In the genomic region with DNA sequence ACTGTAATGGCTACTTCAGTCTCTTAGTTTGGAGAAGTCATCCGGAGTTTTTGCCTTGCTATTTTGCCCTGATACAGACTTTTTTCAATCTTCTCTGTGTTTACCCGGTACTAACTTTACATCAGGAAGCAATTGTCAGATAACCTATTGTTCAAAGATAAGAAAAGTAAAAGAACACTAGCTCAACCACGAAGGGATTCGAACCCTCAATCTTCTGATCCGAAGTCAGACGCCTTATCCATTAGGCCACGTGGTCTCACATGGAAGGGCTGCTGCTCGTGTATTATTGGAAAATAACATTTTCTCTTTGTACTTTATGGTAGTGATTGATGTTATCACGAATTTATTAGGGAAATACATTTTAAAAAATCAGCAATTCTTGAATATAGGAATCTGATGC, we compare ENCODE assay signal across 9 mouse cellular contexts. TPM values are rescaled to one million over a fixed set of nuclear protein-coding genes. Genes with fewer than 3 reads are reported as not detected.
A peak's percentile ranks its signal among the peaks of the same experiment; 100 is the strongest.
DNase-seq lines count a peak whose midpoint lies in the region; ATAC-seq and TF ChIP-seq lines count a peak whose summit lies in the region.
"Had no signal": no experiment of that assay in that cellular context is flagged by ENCODE, and none has a peak within 500 bp of the region (broad histone marks: within the 10 kb centered on the region; RNA-seq: fewer than 3 reads in every experiment).

No protein-coding gene starts in this region.

- DNase-seq in layer of hippocampus, adult 11-12 months (ENCODE audit: low spot score) = peak; percentile 60
- no peak for DNase-seq in layer of hippocampus, adult 9-11 months
- peak; percentile 59 for DNase-seq in T-cell, adult 2 months (ENCODE audit: low spot score)
- DNase-seq in forebrain, embryonic 11.5 days (ENCODE audit: low spot score) = peak; percentile 72
- DNase-seq in induced T-regulatory cell, adult 2 months (ENCODE audit: low read depth) = peak; percentile 73
- DNase-seq in limb, embryonic 14.5 days (ENCODE audit: low spot score) = peak; percentile 82

- H3K9me3 ChIP-seq in forebrain, embryonic 11.5 days (ENCODE audit: control insufficient read depth, low read length) = no peaks in the 10 kb centered on the region
- H3K9me3 ChIP-seq in limb, embryonic 14.5 days (ENCODE audit: control insufficient read depth, low read length) = no peaks in the 10 kb centered on the region
- H3K9me3 ChIP-seq in neural tube, embryonic 13.5 days = no peaks in the 10 kb centered on the region

- no peak overlapping the region for H3K9ac ChIP-seq in forebrain, embryonic 11.5 days (ENCODE audit: low read length)
- H3K9ac ChIP-seq in limb, embryonic 14.5 days (ENCODE audit: low read depth, low read length, severe bottlenecking) = no peak overlapping the region
- H3K9ac ChIP-seq in neural tube, embryonic 13.5 days = no peak overlapping the region

- H3K27me3 ChIP-seq in forebrain, embryonic 11.5 days (ENCODE audit: control insufficient read depth, insufficient read depth, low read length) = no peaks in the 10 kb centered on the region
- no peaks in the 10 kb centered on the region for H3K27me3 ChIP-seq in limb, embryonic 14.5 days (ENCODE audit: control insufficient read depth, insufficient read depth, low read length)
- H3K27me3 ChIP-seq in neural tube, embryonic 13.5 days = peaks cover 8% of the 10 kb centered on the region

- H3K4me3 ChIP-seq in forebrain, embryonic 11.5 days (ENCODE audit: low read depth, low read length) = peak overlapping the region; percentile 5; the same call in 1 of the 2 replicates
- 0 out of 2 replicates have a peak overlapping the region, but pooled peaks have one; percentile 7 for H3K4me3 ChIP-seq in limb, embryonic 14.5 days (replicated peaks; ENCODE audit: low read length)
- H3K4me3 ChIP-seq in neural tube, embryonic 13.5 days = no peak overlapping the region

- TF ChIP-seq POLR2A in limb, embryonic 14.5 days (IDR thresholded peaks at IDR 0.05; ENCODE audit: borderline replicate concordance, extremely low read depth, insufficient read depth, insufficient read length) = no peak

- no peaks in the 10 kb centered on the region for H3K36me3 ChIP-seq in forebrain, embryonic 11.5 days (ENCODE audit: control insufficient read depth, insufficient read depth, low read length)
- no peaks in the 10 kb centered on the region for H3K36me3 ChIP-seq in limb, embryonic 14.5 days (ENCODE audit: control insufficient read depth, insufficient read depth, low read length)
- H3K36me3 ChIP-seq in neural tube, embryonic 13.5 days = no peaks in the 10 kb centered on the region

- H3K4me2 ChIP-seq in forebrain, embryonic 11.5 days (ENCODE audit: low read depth, low read length, severe bottlenecking) = peak overlapping the region; percentile 6; the same call in 1 of the 2 replicates
- H3K4me2 ChIP-seq in limb, embryonic 14.5 days (replicated peaks; ENCODE audit: low read depth, low read length, severe bottlenecking) = peak overlapping the region; percentile 8; the same call in 1 of the 2 replicates
- H3K4me2 ChIP-seq in neural tube, embryonic 13.5 days = peak overlapping the region; percentile 26

- ATAC-seq in forebrain, embryonic 11.5 days (replicated peaks; ENCODE audit: low FRiP score) = no peak; the same call in 1 of the 2 replicates
- ATAC-seq in limb, embryonic 14.5 days (ENCODE audit: low FRiP score, low read depth) = no peak
- no peak for ATAC-seq in neural tube, embryonic 13.5 days (ENCODE audit: low read depth)
- no peak for ATAC-seq in monocyte, adult 5-6 weeks (replicated peaks; ENCODE audit: insufficient number of reproducible peaks, low FRiP score, low TSS enrichment, poor library complexity, severe bottlenecking)

- under 1% methylated on average over 9 of the region's 9 CpGs for WGBS in forebrain, embryonic 11.5 days
- WGBS in limb, embryonic 14.5 days = 2% methylated on average over 9 of the region's 9 CpGs
- 2% methylated on average over 9 of the region's 9 CpGs for WGBS in neural tube, embryonic 13.5 days

- no peak overlapping the region for H3K27ac ChIP-seq in forebrain, embryonic 11.5 days (ENCODE audit: low read depth, low read length)
- H3K27ac ChIP-seq in limb, embryonic 14.5 days (replicated peaks; ENCODE audit: low read depth, low read length) = no peak overlapping the region
- H3K27ac ChIP-seq in neural tube, embryonic 13.5 days (replicated peaks) = no peak overlapping the region

- peaks cover 6% of the 10 kb centered on the region; the same call in 1 of the 2 replicates for H3K4me1 ChIP-seq in forebrain, embryonic 11.5 days (replicated peaks; ENCODE audit: control insufficient read depth, insufficient read depth, low read length)
- 0 out of 2 replicates have a peak, but pooled peaks cover 6% of the 10 kb centered on the region for H3K4me1 ChIP-seq in limb, embryonic 14.5 days (ENCODE audit: control insufficient read depth, insufficient read depth, low read length)
- H3K4me1 ChIP-seq in neural tube, embryonic 13.5 days (replicated peaks) = peaks cover 8% of the 10 kb centered on the region

RNA-seq across cellular contexts. Expression of a gene that starts 15.1 kb away (rescaled TPM):
- polyA plus RNA-seq in forebrain, embryonic 11.5 days (2014; fragmentation: Nextera tagmentation; extraction: Ambion mirVana) = 0.48 and 0.59 TPM in 2 replicates
- 0.62 and 0.79 TPM in 2 replicates for polyA plus RNA-seq in limb, embryonic 14.5 days (2012; rRNA removed)
- 0.89 and 1.2 TPM in 2 replicates for polyA plus RNA-seq in limb, embryonic 14.5 days (2014; fragmentation: Nextera tagmentation; extraction: Ambion mirVana)
- 0.12 and 0.21 TPM in 2 replicates for polyA plus RNA-seq in neural tube, embryonic 13.5 days (2015; fragmentation: Nextera tagmentation; extraction: Ambion mirVana)
- not detected in 3 replicates for total RNA-seq in monocyte, adult 5-6 weeks (2017)
- polyA plus RNA-seq: spleen, adult 2 months had no signal

RNA-seq across cellular contexts. Expression of a gene that starts 27.1 kb away (rescaled TPM):
- 2.0 and 4.9 TPM in 2 replicates for polyA plus RNA-seq in forebrain, embryonic 11.5 days (2014; fragmentation: Nextera tagmentation; extraction: Ambion mirVana)
- polyA plus RNA-seq in limb, embryonic 14.5 days (2012; rRNA removed) = 18.2 and 19.2 TPM in 2 replicates
- polyA plus RNA-seq in limb, embryonic 14.5 days (2014; fragmentation: Nextera tagmentation; extraction: Ambion mirVana) = 5.5 and 8.1 TPM in 2 replicates
- 2.4 and 2.6 TPM in 2 replicates for polyA plus RNA-seq in neural tube, embryonic 13.5 days (2015; fragmentation: Nextera tagmentation; extraction: Ambion mirVana)
- 24.5 to 149 TPM (median 46.4 TPM) in 3 replicates for total RNA-seq in monocyte, adult 5-6 weeks (2017)

RNA-seq across cellular contexts. Expression of a gene that starts 29.9 kb away (rescaled TPM):
- 7.7 and 9.3 TPM in 2 replicates for polyA plus RNA-seq in forebrain, embryonic 11.5 days (2014; fragmentation: Nextera tagmentation; extraction: Ambion mirVana)
- polyA plus RNA-seq in limb, embryonic 14.5 days (2012; rRNA removed) = 557 and 662 TPM in 2 replicates
- 9.1 and 11.0 TPM in 2 replicates for polyA plus RNA-seq in limb, embryonic 14.5 days (2014; fragmentation: Nextera tagmentation; extraction: Ambion mirVana)
- polyA plus RNA-seq in neural tube, embryonic 13.5 days (2015; fragmentation: Nextera tagmentation; extraction: Ambion mirVana) = 0.95 TPM in 1 of 2 replicates, not detected in the other
- total RNA-seq in monocyte, adult 5-6 weeks (2017) = 1.4 to 11.6 TPM in 2 of 3 replicates, not detected in the other

RNA-seq across cellular contexts. Expression of a gene that starts 31.4 kb away (rescaled TPM):
- 5.2 and 5.7 TPM in 2 replicates for polyA plus RNA-seq in forebrain, embryonic 11.5 days (2014; fragmentation: Nextera tagmentation; extraction: Ambion mirVana)
- 32.6 and 62.7 TPM in 2 replicates for polyA plus RNA-seq in limb, embryonic 14.5 days (2012; rRNA removed)
- polyA plus RNA-seq in limb, embryonic 14.5 days (2014; fragmentation: Nextera tagmentation; extraction: Ambion mirVana) = 4.1 and 6.7 TPM in 2 replicates
- polyA plus RNA-seq in neural tube, embryonic 13.5 days (2015; fragmentation: Nextera tagmentation; extraction: Ambion mirVana) = 1.1 and 1.3 TPM in 2 replicates
- total RNA-seq in monocyte, adult 5-6 weeks (2017) = not detected in 3 replicates

RNA-seq across cellular contexts. Expression of a gene that starts 38.1 kb away (rescaled TPM):
- polyA plus RNA-seq in forebrain, embryonic 11.5 days (2014; fragmentation: Nextera tagmentation; extraction: Ambion mirVana) = 0.17 and 0.19 TPM in 2 replicates
- 0.31 and 0.32 TPM in 2 replicates for polyA plus RNA-seq in limb, embryonic 14.5 days (2012; rRNA removed)
- not detected in 2 replicates for polyA plus RNA-seq in limb, embryonic 14.5 days (2014; fragmentation: Nextera tagmentation; extraction: Ambion mirVana)
- polyA plus RNA-seq in neural tube, embryonic 13.5 days (2015; fragmentation: Nextera tagmentation; extraction: Ambion mirVana) = 0.07 TPM in 1 of 2 replicates, not detected in the other
- not detected in 3 replicates for total RNA-seq in monocyte, adult 5-6 weeks (2017)
